Mouse (Mus musculus): Measurements from ENCODE around the gene Mast3. TPM values are rescaled to one million over a fixed set of nuclear protein-coding genes. Genes with fewer than 3 reads are reported as not detected.

Mast3 gene
- polyA plus RNA-seq, 1 experiment: 282 TPM

- TF ChIP-seq POLR2A (IDR thresholded peaks at IDR 0.05; ENCODE audit: extremely low read depth, insufficient read depth, low read length) (no peak), CTCF (IDR thresholded peaks at IDR 0.05; ENCODE audit: extremely low read depth, insufficient read depth, low read length) (no peak)
- peaks cover 2% of the 10 kb centered on the region; the same call in 1 of the 2 replicates for H3K4me1 ChIP-seq (ENCODE audit: control insufficient read depth, insufficient read depth, low read length)
- H3K27ac ChIP-seq (ENCODE audit: insufficient read depth, low read length): no peak overlapping the region
- no peak overlapping the region for H3K4me3 ChIP-seq (ENCODE audit: insufficient read depth, low read length)
Measured at GRCm38 (mm10) chr8:70789046-70789445, 15.8 kb downstream of the Mast3 start.

- Histone ChIP-seq H3K4me3 (ENCODE audit: insufficient read depth, low read length) (no peak overlapping the region), H3K27ac (ENCODE audit: insufficient read depth, low read length) (no peak overlapping the region), H3K4me1 (ENCODE audit: control insufficient read depth, insufficient read depth, low read length) (peaks cover 2% of the 10 kb centered on the region; the same call in 1 of the 2 replicates)
- TF ChIP-seq CTCF (IDR thresholded peaks at IDR 0.05; ENCODE audit: extremely low read depth, insufficient read depth, low read length): no peak
- TF ChIP-seq POLR2A (IDR thresholded peaks at IDR 0.05; ENCODE audit: extremely low read depth, insufficient read depth, low read length): no peak
Measured at GRCm38 (mm10) chr8:70787941-70788667, 16.8 kb downstream of the Mast3 start.

GRCm38 (mm10) chr8:70787051-70787445 lies 17.8 kb downstream of the Mast3 start:
- Histone ChIP-seq H3K4me3 (ENCODE audit: insufficient read depth, low read length) (no peak overlapping the region), H3K27ac (ENCODE audit: insufficient read depth, low read length) (no peak overlapping the region), H3K4me1 (ENCODE audit: control insufficient read depth, insufficient read depth, low read length) (no peaks in the 10 kb centered on the region)
- TF ChIP-seq POLR2A (IDR thresholded peaks at IDR 0.05; ENCODE audit: extremely low read depth, insufficient read depth, low read length): no peak
- no peak for TF ChIP-seq CTCF (IDR thresholded peaks at IDR 0.05; ENCODE audit: extremely low read depth, insufficient read depth, low read length)

GRCm38 (mm10) chr8:70786291-70787050 lies 18.4 kb downstream of the Mast3 start:
- Histone ChIP-seq H3K27ac (ENCODE audit: insufficient read depth, low read length) (no peak overlapping the region), H3K4me3 (ENCODE audit: insufficient read depth, low read length) (no peak overlapping the region), H3K4me1 (ENCODE audit: control insufficient read depth, insufficient read depth, low read length) (no peaks in the 10 kb centered on the region)
- TF ChIP-seq POLR2A (IDR thresholded peaks at IDR 0.05; ENCODE audit: extremely low read depth, insufficient read depth, low read length) (no peak), CTCF (IDR thresholded peaks at IDR 0.05; ENCODE audit: extremely low read depth, insufficient read depth, low read length) (no peak)

GRCm38 (mm10) chr8:70780093-70780492 lies 24.8 kb downstream of the Mast3 start:
- Histone ChIP-seq H3K4me1 (ENCODE audit: control insufficient read depth, insufficient read depth, low read length) (peaks cover 6% of the 10 kb centered on the region; the same call in 1 of the 2 replicates), H3K4me3 (ENCODE audit: insufficient read depth, low read length) (no peak overlapping the region), H3K27ac (ENCODE audit: insufficient read depth, low read length) (no peak overlapping the region)
- TF ChIP-seq POLR2A (IDR thresholded peaks at IDR 0.05; ENCODE audit: extremely low read depth, insufficient read depth, low read length) (no peak), CTCF (IDR thresholded peaks at IDR 0.05; ENCODE audit: extremely low read depth, insufficient read depth, low read length) (no peak)

- H3K4me1 ChIP-seq (ENCODE audit: control insufficient read depth, insufficient read depth, low read length): peaks cover 8% of the 10 kb centered on the region; the same call in 1 of the 2 replicates
- no peak for TF ChIP-seq CTCF (IDR thresholded peaks at IDR 0.05; ENCODE audit: extremely low read depth, insufficient read depth, low read length)
- TF ChIP-seq POLR2A (IDR thresholded peaks at IDR 0.05; ENCODE audit: extremely low read depth, insufficient read depth, low read length): peak; percentile 76
Measured at GRCm38 (mm10) chr8:70776496-70777444, 28.1 kb downstream of the Mast3 start, which contains the start of gene Pik3r2. Gene Pik3r2 (minus strand): TSS chr8:70776713.

GRCm38 (mm10) chr8:70775851-70776495 lies 28.9 kb downstream of the Mast3 start:
- H3K4me3 ChIP-seq (ENCODE audit: insufficient read depth, low read length): peak overlapping the region; percentile 41
- TF ChIP-seq POLR2A (IDR thresholded peaks at IDR 0.05; ENCODE audit: extremely low read depth, insufficient read depth, low read length) (no peak), CTCF (IDR thresholded peaks at IDR 0.05; ENCODE audit: extremely low read depth, insufficient read depth, low read length) (no peak)
- peaks cover 8% of the 10 kb centered on the region; the same call in 1 of the 2 replicates for H3K4me1 ChIP-seq (ENCODE audit: control insufficient read depth, insufficient read depth, low read length)
- H3K27ac ChIP-seq (ENCODE audit: insufficient read depth, low read length): peak overlapping the region; percentile 94

More at GRCm38 (mm10) chr8:70776496-70777444, 28.1 kb downstream of the Mast3 start, which contains the start of gene Pik3r2:
- Histone ChIP-seq H3K4me3 (ENCODE audit: insufficient read depth, low read length) (peak within 1 kb of the TSS; percentile 41), H3K27ac (ENCODE audit: insufficient read depth, low read length) (peak within 1 kb of the TSS; percentile 94)

GRCm38 (mm10) chr8:70775227-70775626 lies 29.6 kb downstream of the Mast3 start:
- TF ChIP-seq CTCF (IDR thresholded peaks at IDR 0.05; ENCODE audit: extremely low read depth, insufficient read depth, low read length) (no peak), POLR2A (IDR thresholded peaks at IDR 0.05; ENCODE audit: extremely low read depth, insufficient read depth, low read length) (no peak)
- Histone ChIP-seq H3K27ac (ENCODE audit: insufficient read depth, low read length) (no peak overlapping the region), H3K4me1 (ENCODE audit: control insufficient read depth, insufficient read depth, low read length) (peaks cover 8% of the 10 kb centered on the region; the same call in 1 of the 2 replicates), H3K4me3 (ENCODE audit: insufficient read depth, low read length) (peak overlapping the region; percentile 41)

Data from cortical plate, adult 2 months (tissue).